Mouse (Mus musculus) embryo, embryonic 11.5 days (tissue): ENCODE measurements at regions not wholly inside any gene's neighbourhood (a gene's known extent, or its start where the extent isn't known, plus 50 kb on each side); places are given as distances from the start of the nearest gene placed in this dataset.
A peak's percentile ranks its signal among the peaks of the same experiment; 100 is the strongest.

ENCODE experiments used
- DNase-seq: peaks from one replicate; pipeline ENCODE4 v3.0.0-alpha.2; 2012; ENCODE audit warnings: low read depth, low spot score

DNA sequence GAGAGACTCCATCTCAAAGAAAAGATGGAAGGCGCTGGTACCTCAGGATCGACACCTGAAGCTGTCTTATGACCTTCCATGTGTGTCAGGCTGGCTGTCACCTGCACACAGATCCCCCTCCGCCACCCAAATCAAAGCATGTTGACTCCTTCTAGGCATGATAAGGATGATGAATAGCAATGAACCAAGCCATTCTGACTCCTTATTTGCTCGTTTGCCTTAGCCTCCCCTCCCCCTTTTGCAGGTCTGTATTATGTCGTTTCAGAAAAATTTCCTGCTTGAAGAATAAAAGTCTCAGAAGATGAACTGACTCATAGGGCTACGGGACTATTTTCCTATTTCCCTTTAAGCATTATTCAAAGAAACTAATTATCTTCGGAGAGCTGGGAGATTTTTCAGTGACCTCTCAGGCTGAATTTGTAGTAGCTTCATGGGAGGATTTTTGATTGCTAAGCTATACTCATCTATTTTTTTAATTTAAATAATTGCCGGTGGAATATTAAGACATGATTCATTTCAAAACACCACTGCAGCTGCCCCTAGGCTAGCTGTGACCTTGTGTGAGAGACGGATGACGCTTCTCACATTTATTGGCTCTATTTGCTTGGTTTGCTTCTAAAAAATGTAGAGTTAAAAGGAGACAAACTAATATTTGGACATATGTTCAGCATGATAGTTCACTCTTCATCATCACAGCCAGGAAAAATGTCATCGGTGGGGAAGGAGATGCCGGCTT is 72.4 kb upstream of the Zc3h12c start:
- no peak for DNase-seq

- no peak for DNase-seq
Measured at GRCm38 (mm10) chr9:52234775-52235174, 66.4 kb upstream of the Zc3h12c start.

GRCm38 (mm10) chr9:52229589-52229988 is 61.2 kb upstream of the Zc3h12c start:
- DNase-seq: no peak

DNA sequence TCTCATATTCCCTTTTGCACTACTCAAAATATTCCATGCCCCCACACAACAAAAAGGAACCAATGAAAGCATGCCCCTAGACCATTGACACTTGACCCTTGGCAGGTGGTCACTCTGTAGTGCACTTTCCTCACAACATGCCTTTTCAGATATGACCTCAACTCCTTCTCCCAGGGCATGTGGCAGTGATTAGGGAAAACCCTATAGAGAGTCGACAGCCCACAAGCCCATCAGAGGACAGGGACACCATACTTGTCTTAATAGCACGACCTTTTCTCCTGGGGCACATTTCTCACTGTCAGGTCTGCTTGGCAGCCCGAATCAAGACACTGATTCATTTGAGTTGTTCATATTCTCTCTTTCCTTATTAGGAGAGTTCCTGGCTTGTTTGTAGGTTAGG is 57.3 kb upstream of the Zc3h12c start:
- no peak for DNase-seq

DNA sequence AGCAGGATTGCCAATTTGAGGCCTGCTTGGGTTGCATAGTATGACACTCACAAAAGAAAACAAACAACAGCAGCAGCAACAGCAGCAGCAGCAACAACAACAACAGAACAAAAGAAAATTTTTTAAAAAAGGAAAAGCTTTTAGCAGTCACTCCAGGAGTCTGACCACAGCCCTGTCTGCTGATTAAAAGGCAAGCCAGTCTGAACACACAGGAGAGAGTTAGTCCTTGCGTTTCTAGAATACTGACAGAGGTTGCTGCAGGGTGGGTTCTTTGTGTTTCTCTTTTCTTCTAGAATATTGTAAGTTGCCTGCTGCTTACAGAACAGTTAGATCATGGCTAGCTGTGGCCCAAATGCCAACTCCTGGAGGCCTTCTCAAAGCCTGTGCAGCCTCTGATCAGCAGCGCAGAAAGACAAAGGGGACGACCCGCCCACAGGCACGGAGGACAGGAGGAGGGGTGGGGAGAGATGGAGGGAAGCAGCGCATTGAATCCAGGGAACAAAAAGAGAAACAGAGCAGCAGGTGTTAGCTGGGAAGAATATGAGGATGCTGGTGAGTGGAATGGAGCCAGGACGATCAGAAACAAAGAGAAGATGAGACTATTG is 55.2 kb upstream of the Zc3h12c start:
- DNase-seq: peak; percentile 13
